ENCODE assay signal across 22 mouse cellular contexts in the genomic region with DNA sequence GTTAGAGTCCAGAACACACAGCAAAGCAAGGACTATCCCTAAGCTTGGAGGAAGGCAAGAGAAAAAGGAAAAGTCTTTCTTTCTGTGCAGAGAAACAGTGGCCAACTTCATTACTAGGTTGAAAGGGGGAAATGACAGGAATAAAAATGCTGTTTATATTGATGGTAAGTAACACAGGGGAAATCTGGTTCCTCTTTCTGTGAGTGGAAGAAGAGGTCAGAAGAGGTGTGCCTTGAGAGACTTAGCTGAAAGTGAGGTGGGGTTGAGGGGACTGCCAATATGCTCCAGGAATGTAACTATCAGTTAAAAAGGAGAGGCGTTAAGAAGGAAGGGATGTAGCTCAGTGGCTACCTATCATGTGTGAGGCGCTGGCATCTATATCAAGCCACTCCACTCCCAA.
DNase-seq lines count a peak whose midpoint lies in the region; ATAC-seq and TF ChIP-seq lines count a peak whose summit lies in the region.
"Had no signal": no experiment of that assay in that cellular context is flagged by ENCODE, and none has a peak within 500 bp of the region (broad histone marks: within the 10 kb centered on the region; RNA-seq: fewer than 3 reads in every experiment).

No protein-coding gene starts in this region.

- no peak for TF ChIP-seq RAD21 in MEL (IDR thresholded peaks at IDR 0.05; ENCODE audit: low read depth, low read length)

- intact Hi-C loops in left cerebral cortex, adult 2 months (cut with DNase I): loop anchor here (10.0 kb wide), 1 partner anchor 269 kb away; no protein-coding TSS in a partner anchor

- 0 out of 2 replicates have a peak, but pooled peaks have one; percentile 24 for ATAC-seq in common myeloid progenitor, adult 5-6 weeks (replicated peaks; ENCODE audit: low read depth, poor library complexity, severe bottlenecking)
- peak; percentile 41; the same call in 1 of the 2 replicates for ATAC-seq in megakaryocyte, adult 5-6 weeks (ENCODE audit: poor library complexity, severe bottlenecking)
- ATAC-seq: activated CD4-positive, CD25-positive, alpha-beta regulatory T cell, adult 4 months; forebrain, embryonic 13.5 days; hindbrain, embryonic 16.5 days; inflammation-experienced regulatory T-cells, adult 6 months; Patski had no signal

- H3K27ac ChIP-seq in MEL (ENCODE audit: control insufficient read depth, low read depth, low read length): no peak overlapping the region
- H3K27ac ChIP-seq in left cerebral cortex, adult 2 months: no peak overlapping the region
- H3K27ac ChIP-seq: embryonic facial prominence, embryonic 10.5 days; forebrain, embryonic 13.5 days; gastrocnemius, adult 2 months; heart, adult 2 months; heart, embryonic 15.5 days had no signal

- no peaks in the 10 kb centered on the region for H3K9me3 ChIP-seq in MEL (replicated peaks; ENCODE audit: insufficient read depth, low read length)
- H3K9me3 ChIP-seq: embryonic facial prominence, embryonic 10.5 days; forebrain, embryonic 13.5 days; G1E; heart, embryonic 15.5 days had no signal

- H3K9ac ChIP-seq in MEL (ENCODE audit: control insufficient read depth, low read depth, low read length, poor library complexity, severe bottlenecking): no peak overlapping the region
- H3K9ac ChIP-seq: forebrain, embryonic 13.5 days; heart, embryonic 15.5 days had no signal

- peaks cover 8 to 15% of the 10 kb centered on the region in 2 experiments for H3K4me1 ChIP-seq in MEL (ENCODE audit: control insufficient read depth in 1 of 2, insufficient read depth in 2 of 2, low read length in 2 of 2)
- H3K4me1 ChIP-seq: embryonic facial prominence, embryonic 10.5 days; forebrain, embryonic 13.5 days; heart, embryonic 15.5 days had no signal

- TF ChIP-seq POLR2A in MEL (IDR thresholded peaks at IDR 0.05; ENCODE audit: control insufficient read depth in 1 of 2, insufficient read depth in 1 of 2, low read depth in 1 of 2, low read length in 2 of 2, poor library complexity in 1 of 2): no peak

- TF ChIP-seq CTCF in MEL (IDR thresholded peaks at IDR 0.05 in 2 of 3, conservative IDR thresholded peaks at IDR 0.05 in 1 of 3; ENCODE audit: control insufficient read depth in 1 of 3, insufficient read depth in 1 of 3, low read depth in 2 of 3, low read length in 3 of 3, poor library complexity in 1 of 3, severe bottlenecking in 1 of 3): no peak
- no peak for TF ChIP-seq CTCF in left cerebral cortex, adult 2 months (IDR thresholded peaks at IDR 0.05)

- H3K4me3 ChIP-seq in MEL (ENCODE audit: control insufficient read depth in 1 of 2, insufficient read depth in 1 of 2, low read depth in 2 of 2, low read length in 2 of 2): no peak overlapping the region
- no peak overlapping the region for H3K4me3 ChIP-seq in left cerebral cortex, adult 2 months
- H3K4me3 ChIP-seq: embryonic facial prominence, embryonic 10.5 days; forebrain, embryonic 13.5 days; gastrocnemius, adult 2 months; heart, adult 2 months; heart, embryonic 15.5 days had no signal

- TF ChIP-seq EP300 in MEL (IDR thresholded peaks at IDR 0.05; ENCODE audit: low read depth in 1 of 2, low read length in 2 of 2): no peak

- DNase-seq in MEL (ENCODE audit: low read depth, low spot score): peak; percentile 50
- no peak for DNase-seq in left cerebral cortex, adult 2 months (ENCODE audit: extremely low spot score in 1 of 2, low spot score in 2 of 2)
- no peak for DNase-seq in heart, adult 18-20 months
- DNase-seq in thymus, postnatal 36 days: no peak
- DNase-seq: adrenal gland, postnatal 14 days; cerebellum, adult 18-20 months; cerebellum, adult 9-11 months; cerebellum, postnatal 36 days; gastrocnemius, adult 2 months; gastrocnemius, postnatal 25 days; heart, adult 2 months; heart, postnatal 14 days had no signal

- peaks cover 0 to 37% of the 10 kb centered on the region in 2 experiments for H3K36me3 ChIP-seq in MEL (ENCODE audit: control insufficient read depth in 1 of 2, insufficient read depth in 2 of 2, low read length in 2 of 2)
- H3K36me3 ChIP-seq: embryonic facial prominence, embryonic 10.5 days; heart, embryonic 15.5 days had no signal

- no peaks in the 10 kb centered on the region for H3K27me3 ChIP-seq in MEL (ENCODE audit: control insufficient read depth in 1 of 2, insufficient read depth in 2 of 2, low read length in 2 of 2)
- H3K27me3 ChIP-seq: forebrain, embryonic 13.5 days; heart, embryonic 15.5 days; Patski had no signal

- H3K79me2 ChIP-seq in MEL (ENCODE audit: control insufficient read depth, insufficient read depth, low read length, poor library complexity): no peaks in the 10 kb centered on the region

TF ChIP-seq in MEL, 35 proteins besides CTCF, POLR2A, EP300 and RAD21:
- TF ChIP-seq MAX (IDR thresholded peaks at IDR 0.05; ENCODE audit: low read length) (no peak), USF1 (IDR thresholded peaks at IDR 0.05; ENCODE audit: low read depth, low read length) (no peak), MEF2A (IDR thresholded peaks at IDR 0.05; ENCODE audit: extremely low read depth, insufficient replicate concordance, low read depth, low read length, poor library complexity, severe bottlenecking) (no peak), HCFC1 (IDR thresholded peaks at IDR 0.05; ENCODE audit: low read depth, low read length) (no peak), GATA1 (IDR thresholded peaks at IDR 0.05; ENCODE audit: low read depth, low read length) (no peak), BHLHE40 (IDR thresholded peaks at IDR 0.05; ENCODE audit: borderline replicate concordance, low read depth, low read length) (no peak), POLR2AphosphoS2 (IDR thresholded peaks at IDR 0.05; ENCODE audit: low read length) (no peak), CHD2 (IDR thresholded peaks at IDR 0.05; ENCODE audit: low read length) (no peak), ETS1 (IDR thresholded peaks at IDR 0.05; ENCODE audit: low read depth, low read length) (no peak), USF2 (IDR thresholded peaks at IDR 0.05; ENCODE audit: borderline replicate concordance in 1 of 2, insufficient read depth in 1 of 2, low read depth in 1 of 2, low read length in 2 of 2) (no peak), SMC3 (IDR thresholded peaks at IDR 0.05; ENCODE audit: low read depth, low read length) (no peak), SIN3A (IDR thresholded peaks at IDR 0.05; ENCODE audit: low read length) (no peak), ZNF384 (IDR thresholded peaks at IDR 0.05; ENCODE audit: low read depth, low read length) (no peak), ZKSCAN1 (IDR thresholded peaks at IDR 0.05; ENCODE audit: low read depth, low read length) (no peak), POLR2AphosphoS5 (IDR thresholded peaks at IDR 0.05; ENCODE audit: borderline replicate concordance, low read depth, low read length) (no peak), ZMIZ1 (IDR thresholded peaks at IDR 0.05; ENCODE audit: low read depth, low read length) (no peak), MXI1 (IDR thresholded peaks at IDR 0.05; ENCODE audit: low read depth, low read length) (no peak), NELFE (IDR thresholded peaks at IDR 0.05; ENCODE audit: low read depth, low read length) (no peak)
